Mouse (Mus musculus) MEL (cell line): Measurements from ENCODE around the gene Gm17359. TPM values are rescaled to one million over a fixed set of nuclear protein-coding genes. Genes with fewer than 3 reads are reported as not detected.

Experiments
- DNase-seq: peaks from one replicate; pipeline ENCODE4 v3.0.0; 2011; ENCODE audit warnings: low read depth, low spot score
- H3K27ac ChIP-seq: 2 replicates; pipeline ENCODE4 v1.5.1; 2012; ENCODE audit warnings: low read depth, mild to moderate bottlenecking, control low read depth, low read length, moderate library complexity; ENCODE audit not compliant: control insufficient read depth
- H3K27me3 ChIP-seq, 2 experiments: fragments of 150-350 bp in 1 of 2; sonication (generic) in 1 of 2; 2 replicates each; pipeline ENCODE4 v1.6.1; 2012; ENCODE audit warnings: low read length in 2 of 2, mild to moderate bottlenecking in 2 of 2, improper control_type of control experiment in 1 of 2, moderate library complexity in 1 of 2; ENCODE audit not compliant: insufficient read depth in 2 of 2, control insufficient read depth in 1 of 2
- H3K36me3 ChIP-seq, 2 experiments: 2 replicates each; pipeline ENCODE4 v1.6.1; 2012 to 2014; ENCODE audit warnings: low read length in 2 of 2, improper control_type of control experiment in 1 of 2, inconsistent platforms in 1 of 2, mild to moderate bottlenecking in 1 of 2; ENCODE audit not compliant: insufficient read depth in 2 of 2, control insufficient read depth in 1 of 2
- H3K4me1 ChIP-seq, 2 experiments: fragments of 150-350 bp in 1 of 2; sonication (generic) in 1 of 2; 2 replicates each; pipeline ENCODE4 v1.6.1; 2012; ENCODE audit warnings: low read length in 2 of 2, improper control_type of control experiment in 1 of 2, mild to moderate bottlenecking in 1 of 2; ENCODE audit not compliant: insufficient read depth in 2 of 2, control insufficient read depth in 1 of 2
- H3K4me3 ChIP-seq, 2 experiments: fragments of 150-350 bp in 1 of 2; sonication (generic) in 1 of 2; 2 replicates each; pipeline ENCODE4 v1.5.1; 2012; ENCODE audit warnings: low read depth in 2 of 2, low read length in 2 of 2, mild to moderate bottlenecking in 2 of 2, moderate library complexity in 2 of 2, control low read depth in 1 of 2, improper control_type of control experiment in 1 of 2; ENCODE audit not compliant: control insufficient read depth in 1 of 2, insufficient read depth in 1 of 2
- H3K79me2 ChIP-seq: 2 replicates; pipeline ENCODE4 v1.6.1; 2012; ENCODE audit warnings: mild to moderate bottlenecking, low read length, moderate library complexity; ENCODE audit not compliant: control insufficient read depth, poor library complexity, insufficient read depth
- H3K9ac ChIP-seq: 2 replicates; pipeline ENCODE4 v1.6.1; 2012; ENCODE audit warnings: low read depth, mild to moderate bottlenecking, control low read depth, low read length, moderate library complexity; ENCODE audit not compliant: control insufficient read depth, poor library complexity, severe bottlenecking
- H3K9me3 ChIP-seq: fragments of 150-350 bp; sonication (generic); replicated peaks from 2 replicates; pipeline ENCODE4 v1.6.1; 2012; ENCODE audit warnings: mild to moderate bottlenecking, low read length, improper control_type of control experiment, moderate library complexity; ENCODE audit not compliant: insufficient read depth
- BHLHE40 ChIP-seq: IDR thresholded peaks from 2 replicates; pipeline ENCODE4 v1.6.1; 2012; ENCODE audit warnings: low read depth, mild to moderate bottlenecking, inconsistent platforms, low read length, improper control_type of control experiment, borderline replicate concordance
- CHD1 ChIP-seq: IDR thresholded peaks from 2 replicates; pipeline ENCODE4 v1.6.1; 2012; ENCODE audit warnings: low read depth, mild to moderate bottlenecking, inconsistent platforms, low read length, improper control_type of control experiment
- CHD2 ChIP-seq: IDR thresholded peaks from 2 replicates; pipeline ENCODE4 v1.6.1; 2011; ENCODE audit warnings: low read length, improper control_type of control experiment
- E2F4 ChIP-seq: IDR thresholded peaks from 2 replicates; pipeline ENCODE4 v1.6.1; 2011; ENCODE audit warnings: low read depth, low read length, improper control_type of control experiment, borderline replicate concordance
- ELF1 ChIP-seq: IDR thresholded peaks from 2 replicates; pipeline ENCODE4 v1.6.1; 2014; ENCODE audit warnings: low read depth, mild to moderate bottlenecking, inconsistent platforms, low read length, improper control_type of control experiment, moderate library complexity
- ETS1 ChIP-seq: IDR thresholded peaks from 2 replicates; pipeline ENCODE4 v1.6.1; 2012; ENCODE audit warnings: low read depth, mild to moderate bottlenecking, inconsistent platforms, low read length, improper control_type of control experiment, moderate library complexity
- KAT2A ChIP-seq: conservative IDR thresholded peaks from 2 replicates; pipeline ENCODE4 v1.6.1; 2012; ENCODE audit warnings: low read depth, low read length, improper control_type of control experiment, inconsistent platforms
- MEF2A ChIP-seq: IDR thresholded peaks from 2 replicates; pipeline ENCODE4 v1.6.1; 2014; ENCODE audit warnings: low read depth, mild to moderate bottlenecking, inconsistent platforms, low read length, improper control_type of control experiment; ENCODE audit not compliant: poor library complexity, insufficient replicate concordance, severe bottlenecking; ENCODE audit errors: extremely low read depth
- MYB ChIP-seq: IDR thresholded peaks from 2 replicates; pipeline ENCODE4 v1.6.1; 2011; ENCODE audit warnings: mild to moderate bottlenecking, low read depth, low read length, improper control_type of control experiment
- MYC ChIP-seq: IDR thresholded peaks from 2 replicates; pipeline ENCODE4 v1.6.1; 2011; ENCODE audit warnings: low read depth, mild to moderate bottlenecking, low read length, improper control_type of control experiment, moderate library complexity
- NELFE ChIP-seq: IDR thresholded peaks from 2 replicates; pipeline ENCODE4 v1.6.1; 2011; ENCODE audit warnings: low read depth, low read length, improper control_type of control experiment
- POLR2A ChIP-seq, 2 experiments: IDR thresholded peaks; 2 replicates each; pipeline ENCODE4 v1.6.1; 2011 to 2012; ENCODE audit warnings: low read length in 2 of 2, mild to moderate bottlenecking in 2 of 2, control low read depth in 1 of 2, improper control_type of control experiment in 1 of 2, low read depth in 1 of 2, moderate library complexity in 1 of 2; ENCODE audit not compliant: control insufficient read depth in 1 of 2, insufficient read depth in 1 of 2, poor library complexity in 1 of 2
- RAD21 ChIP-seq: IDR thresholded peaks from 2 replicates; pipeline ENCODE4 v1.6.1; 2011; ENCODE audit warnings: mild to moderate bottlenecking, low read depth, low read length, improper control_type of control experiment
- RCOR1 ChIP-seq: IDR thresholded peaks from 2 replicates; pipeline ENCODE4 v1.6.1; 2012; ENCODE audit warnings: low read depth, mild to moderate bottlenecking, inconsistent platforms, low read length, improper control_type of control experiment
- SMC3 ChIP-seq: IDR thresholded peaks from 2 replicates; pipeline ENCODE4 v1.6.1; 2011; ENCODE audit warnings: low read depth, low read length, improper control_type of control experiment
- TAL1 ChIP-seq: IDR thresholded peaks from 2 replicates; pipeline ENCODE4 v1.6.1; 2012; ENCODE audit warnings: mild to moderate bottlenecking, inconsistent platforms, low read length, moderate library complexity, mixed read lengths
- UBTF ChIP-seq: IDR thresholded peaks from 2 replicates; pipeline ENCODE4 v1.6.1; 2012; ENCODE audit warnings: low read depth, mild to moderate bottlenecking, inconsistent platforms, low read length, improper control_type of control experiment, moderate library complexity, borderline replicate concordance; ENCODE audit not compliant: insufficient read depth
- ZC3H11A ChIP-seq: IDR thresholded peaks from 2 replicates; pipeline ENCODE4 v1.6.1; 2012; ENCODE audit warnings: low read depth, mild to moderate bottlenecking, inconsistent platforms, low read length, improper control_type of control experiment
- ZKSCAN1 ChIP-seq: IDR thresholded peaks from 2 replicates; pipeline ENCODE4 v1.6.1; 2012; ENCODE audit warnings: low read depth, mild to moderate bottlenecking, inconsistent platforms, low read length, improper control_type of control experiment, moderate library complexity
- ZMIZ1 ChIP-seq: IDR thresholded peaks from 2 replicates; pipeline ENCODE4 v1.6.1; 2012; ENCODE audit warnings: low read depth, mild to moderate bottlenecking, inconsistent platforms, low read length, improper control_type of control experiment, moderate library complexity
- ZNF384 ChIP-seq: IDR thresholded peaks from 2 replicates; pipeline ENCODE4 v1.6.1; 2012; ENCODE audit warnings: low read depth, mild to moderate bottlenecking, inconsistent platforms, low read length, improper control_type of control experiment
- polyA plus RNA-seq, 2 experiments: library from polyadenylated mRNA; stranded (reverse) in 1 of 2; unstranded in 1 of 2; fragments of >175 nt in 1 of 2; fragments of >200 nt in 1 of 2; gene quantifications; 2 replicates each; pipeline versions ENCODE4 v1.2.1 to v1.2.4; 2012; ENCODE audit warnings: low replicate concordance in 2 of 2, low read depth in 1 of 2; ENCODE audit not compliant: insufficient read length in 2 of 2, insufficient read depth in 1 of 2, missing spikeins in 1 of 2
- total RNA-seq: library from RNA; depleted of rRNA; stranded (reverse); fragments of 300-350 nt; gene quantifications from 2 replicates; pipeline ENCODE4 v1.2.3, GENCODE M21; 2012

The Gm17359 gene
- total and polyA plus RNA-seq, 3 experiments: 0.15 TPM; not detected in 2

GRCm38 (mm10) chr3:79495151-79495550 is 158.7 kb downstream of the Gm17359 start:
- H3K79me2 ChIP-seq: no peaks in the 10 kb centered on the region
- DNase-seq: no peak
- peaks cover 0 to 1% of the 10 kb centered on the region in 2 experiments; a peak in 2 of 4 replicates for H3K36me3 ChIP-seq
- TF ChIP-seq ZMIZ1 (no peak), UBTF (no peak), CHD2 (no peak), TAL1 (no peak), ZC3H11A (no peak), ELF1 (no peak), MEF2A (no peak), E2F4 (no peak), NELFE (no peak), MYC (no peak), BHLHE40 (no peak), ETS1 (no peak)
- TF ChIP-seq, all 39 proteins: peak for 0
- Histone ChIP-seq H3K4me1 (no peaks in the 10 kb centered on the region; a peak in 1 of 4 replicates), H3K27me3 (no peaks in the 10 kb centered on the region), H3K9me3 (no peaks in the 10 kb centered on the region), H3K9ac (no peak overlapping the region), H3K4me3 (no peak overlapping the region), H3K27ac (no peak overlapping the region)

DNA sequence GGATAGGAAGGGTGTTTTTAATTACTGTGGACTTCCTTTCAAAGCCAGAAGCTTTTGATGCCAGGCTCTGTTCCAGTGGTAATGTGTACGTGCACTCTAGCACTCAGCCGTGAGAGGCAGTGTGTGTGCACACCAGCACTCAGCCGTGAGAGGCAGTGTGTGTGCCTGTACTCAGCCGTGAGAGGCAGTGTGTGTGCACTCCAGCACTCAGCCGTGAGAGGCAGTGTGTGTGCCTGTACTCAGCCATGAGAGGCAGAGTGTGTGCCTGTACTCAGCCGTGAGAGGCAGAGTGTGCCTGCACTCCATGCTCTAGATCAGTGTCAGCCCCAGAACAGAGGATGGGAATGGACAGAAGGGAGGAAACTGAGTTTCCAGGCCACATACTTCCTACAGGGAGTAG is 160.2 kb downstream of the Gm17359 start:
- H3K9ac ChIP-seq: no peak overlapping the region
- H3K27ac ChIP-seq: no peak overlapping the region
- no peaks in the 10 kb centered on the region for H3K79me2 ChIP-seq
- H3K4me1 ChIP-seq: no peaks in the 10 kb centered on the region; a peak in 1 of 4 replicates
- no peaks in the 10 kb centered on the region for H3K27me3 ChIP-seq
- no peaks in the 10 kb centered on the region for H3K9me3 ChIP-seq
- no peak overlapping the region for H3K4me3 ChIP-seq
- TF ChIP-seq NELFE (no peak), CHD1 (no peak), ZNF384 (no peak), RCOR1 (no peak), MYB (no peak), BHLHE40 (no peak), POLR2A (IDR thresholded peaks at IDR 0.05; ENCODE audit: control insufficient read depth in 1 of 2, insufficient read depth in 1 of 2, low read depth in 1 of 2, low read length in 2 of 2, poor library complexity in 1 of 2) (no peak), KAT2A (no peak), MEF2A (no peak), ZKSCAN1 (no peak), RAD21 (no peak), SMC3 (no peak), ETS1 (no peak)
- DNase-seq: no peak
- H3K36me3 ChIP-seq: no peaks in the 10 kb centered on the region; a peak in 2 of 4 replicates
